Mouse (Mus musculus): ENCODE measurements at regions not wholly inside any gene's neighbourhood (a gene's known extent, or its start where the extent isn't known, plus 50 kb on each side); places are given as distances from the start of the nearest gene placed in this dataset.
A peak's percentile ranks its signal among the peaks of the same experiment; 100 is the strongest.

DNA sequence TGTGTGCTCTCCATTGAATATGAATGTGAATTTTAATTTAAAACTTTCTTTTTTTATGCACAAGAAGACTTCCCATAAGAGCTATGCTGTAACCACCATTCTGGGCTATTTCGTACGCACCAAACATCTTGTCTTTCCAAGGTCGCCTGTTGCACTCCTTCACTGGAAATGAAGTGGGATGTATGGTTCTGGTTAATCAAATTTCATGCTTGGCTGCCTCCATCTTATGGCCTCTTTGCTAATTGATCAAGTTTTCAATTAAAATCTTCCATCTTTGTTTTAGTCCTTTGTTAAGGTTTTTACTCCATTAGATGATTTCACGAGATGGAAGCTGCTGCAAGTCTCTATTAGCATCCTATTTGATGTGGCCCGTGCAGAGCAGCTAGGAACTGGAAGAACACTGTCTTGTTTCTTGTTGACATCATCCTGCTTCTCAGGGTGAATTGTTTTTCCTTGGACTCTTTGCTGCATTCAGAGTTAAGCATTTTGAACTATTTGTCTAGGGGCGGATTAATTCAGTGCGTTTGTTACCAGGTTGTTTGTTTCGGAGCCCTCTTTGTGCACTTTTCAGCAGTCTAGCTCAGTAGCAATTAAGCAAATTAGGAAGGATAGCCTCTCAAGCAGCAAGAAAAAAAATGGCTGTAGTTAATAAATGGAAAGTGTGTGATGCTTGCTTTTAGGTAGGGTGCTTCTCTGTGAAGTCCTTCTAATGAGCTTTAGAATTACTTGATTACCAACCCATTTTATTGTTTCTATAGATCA is 147.4 kb upstream of the Alcam start:
- no peak for DNase-seq (ENCODE audit: low spot score in 2 of 2)

DNA sequence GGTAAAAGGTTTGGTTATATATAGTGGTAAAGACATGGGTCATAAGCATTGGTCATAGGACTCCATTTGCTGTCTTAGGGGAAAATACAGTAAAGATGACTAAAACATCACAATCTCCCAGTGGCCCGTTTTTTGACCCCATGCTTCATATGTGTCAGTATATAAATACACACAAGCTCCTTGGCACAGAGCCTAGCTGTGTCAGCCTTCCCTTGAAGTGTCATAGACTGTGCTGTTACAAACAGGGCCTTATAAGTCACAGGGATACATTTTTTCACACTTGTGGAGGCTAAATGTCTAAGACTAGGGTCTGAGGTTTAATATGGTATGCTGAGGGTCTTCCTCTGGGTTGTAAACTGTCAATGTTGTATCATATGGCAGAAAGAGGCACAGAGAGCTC is 144.4 kb upstream of the Alcam start:
- DNase-seq (ENCODE audit: low spot score in 2 of 2), result no peak

DNA sequence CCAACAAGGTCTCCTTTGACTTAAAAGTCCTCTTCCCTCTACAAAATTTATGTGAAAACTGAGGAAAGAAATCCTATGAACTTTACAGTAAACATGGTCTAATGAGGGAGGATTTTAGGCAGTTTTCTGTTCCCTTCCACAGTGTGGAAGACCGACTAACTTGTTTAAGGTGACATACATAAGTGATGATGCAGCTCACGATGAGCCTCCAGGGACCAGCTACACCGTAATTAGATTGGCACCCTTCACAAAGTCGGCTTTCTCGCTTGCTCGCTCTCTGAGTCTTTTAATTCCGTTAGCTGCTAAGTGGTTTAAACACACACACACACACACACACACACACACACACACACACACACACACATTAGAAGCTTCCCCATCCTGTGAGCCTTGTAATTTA is 143.3 kb upstream of the Alcam start:
- DNase-seq (ENCODE audit: low spot score in 2 of 2), result no peak

DNA sequence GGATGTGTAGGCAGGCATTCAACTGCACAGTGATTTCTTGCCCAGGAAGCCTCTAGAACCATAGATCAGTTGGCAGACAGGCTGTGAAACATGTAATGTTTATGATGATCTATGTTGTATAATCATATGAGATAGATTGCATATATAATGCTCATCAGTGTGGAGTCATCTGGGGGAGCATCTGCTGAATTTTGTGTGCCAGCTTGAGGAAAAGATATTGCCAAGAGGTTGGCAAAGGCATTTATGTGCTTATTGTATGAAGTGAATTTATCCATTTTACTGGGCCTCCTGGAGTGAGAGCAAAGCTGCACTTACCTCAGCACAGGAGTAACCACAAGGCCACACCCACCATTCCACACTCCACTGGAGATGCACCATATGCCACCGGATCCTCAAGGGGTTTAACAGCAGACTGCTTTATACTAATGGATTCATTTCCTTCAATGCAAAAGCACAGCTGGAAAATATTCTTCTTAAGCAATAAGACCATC is 134.5 kb upstream of the Alcam start:
- DNase-seq (ENCODE audit: low spot score in 2 of 2), result no peak

DNA sequence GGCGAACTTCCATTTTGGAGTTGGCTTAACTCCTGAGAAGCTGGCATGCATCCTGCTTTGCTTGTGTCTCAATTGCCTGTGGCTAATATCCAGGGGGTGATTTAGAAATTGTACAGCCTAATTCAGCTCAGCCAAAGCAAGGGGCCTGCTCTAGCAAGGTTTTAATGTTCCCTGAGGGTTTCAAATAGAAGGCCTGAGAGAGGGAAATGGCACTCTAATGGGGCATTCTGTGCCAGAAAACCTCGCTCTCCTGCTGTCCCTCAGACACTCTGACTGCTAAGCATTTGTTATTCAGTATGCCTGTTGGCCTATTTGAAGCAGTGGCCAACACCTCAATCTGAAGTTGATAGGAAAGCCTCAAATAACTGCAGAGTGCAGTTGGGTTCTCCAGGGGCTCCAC is 115.2 kb upstream of the Alcam start:
- DNase-seq (ENCODE audit: low spot score in 2 of 2), result peak in 1 of 2 experiments; percentile 2

DNA sequence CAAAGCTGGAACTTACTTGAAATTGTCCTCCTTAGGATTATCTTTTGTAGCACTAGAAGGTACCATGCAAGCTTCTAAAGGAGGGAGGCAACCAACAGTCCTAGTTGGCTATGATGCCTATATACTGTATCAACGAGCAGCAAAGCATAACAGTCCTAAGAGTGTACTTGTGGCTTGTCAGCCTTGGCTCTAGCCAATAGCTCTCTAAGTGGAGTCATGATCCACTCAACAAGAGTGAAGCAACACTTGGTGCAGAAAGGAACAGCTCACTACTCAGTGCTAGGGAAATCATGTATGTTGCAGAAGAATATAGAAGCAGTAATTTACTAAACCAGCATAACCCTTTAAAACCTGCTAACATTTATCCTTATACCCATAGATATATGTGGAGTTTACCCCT is 82.4 kb upstream of the Alcam start:
- DNase-seq (ENCODE audit: low spot score in 2 of 2), result no peak

DNA sequence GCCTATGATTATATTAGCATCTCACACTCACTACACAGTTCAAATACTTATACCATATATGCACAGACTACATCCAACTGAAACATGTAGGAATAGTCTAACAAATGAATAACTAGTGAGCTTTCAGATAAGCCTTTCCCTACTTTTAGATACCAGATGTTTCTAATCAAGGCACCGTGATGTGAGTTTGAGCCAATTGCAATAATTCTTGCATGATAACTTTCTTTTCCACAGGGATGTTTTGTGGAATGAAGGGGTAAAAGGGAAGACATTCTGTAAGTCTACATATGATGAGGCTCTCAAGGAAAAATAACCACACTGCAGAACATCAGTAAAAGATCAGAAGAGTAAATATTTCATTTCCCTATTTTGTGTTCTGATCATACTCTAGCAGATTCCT is 80.7 kb upstream of the Alcam start:
- no peak for DNase-seq (ENCODE audit: low spot score in 2 of 2)

DNA sequence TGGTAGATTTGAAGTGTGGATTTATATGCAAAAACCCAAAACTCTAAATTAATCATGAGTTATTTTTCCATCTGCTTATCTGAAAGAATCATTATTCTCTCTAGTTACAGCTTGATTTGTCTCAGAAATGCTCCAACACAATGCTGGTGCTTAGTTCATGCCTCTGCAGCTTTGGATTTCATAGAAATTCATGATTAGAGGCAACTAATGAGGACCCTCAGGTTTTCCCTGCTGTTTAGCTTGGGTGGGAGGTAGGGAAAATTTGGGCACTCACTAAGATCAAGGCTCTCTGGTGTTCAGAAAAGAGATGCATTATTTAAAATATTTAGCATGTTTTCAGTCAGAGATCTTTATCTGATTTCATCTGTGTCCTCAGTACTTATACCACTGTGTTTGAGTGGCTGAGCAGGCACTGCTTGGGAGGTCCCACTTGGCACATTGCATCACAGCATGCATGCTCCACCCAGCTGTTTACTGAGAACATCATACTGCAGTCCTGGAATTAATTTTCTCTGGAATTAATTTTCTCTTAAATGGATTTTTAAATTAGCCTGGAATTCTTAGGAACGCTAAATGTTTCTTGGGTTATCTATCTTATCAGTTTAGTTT is 78.7 kb upstream of the Alcam start:
- peak in 1 of 2 experiments; percentile 1 for DNase-seq (ENCODE audit: low spot score in 2 of 2)

DNA sequence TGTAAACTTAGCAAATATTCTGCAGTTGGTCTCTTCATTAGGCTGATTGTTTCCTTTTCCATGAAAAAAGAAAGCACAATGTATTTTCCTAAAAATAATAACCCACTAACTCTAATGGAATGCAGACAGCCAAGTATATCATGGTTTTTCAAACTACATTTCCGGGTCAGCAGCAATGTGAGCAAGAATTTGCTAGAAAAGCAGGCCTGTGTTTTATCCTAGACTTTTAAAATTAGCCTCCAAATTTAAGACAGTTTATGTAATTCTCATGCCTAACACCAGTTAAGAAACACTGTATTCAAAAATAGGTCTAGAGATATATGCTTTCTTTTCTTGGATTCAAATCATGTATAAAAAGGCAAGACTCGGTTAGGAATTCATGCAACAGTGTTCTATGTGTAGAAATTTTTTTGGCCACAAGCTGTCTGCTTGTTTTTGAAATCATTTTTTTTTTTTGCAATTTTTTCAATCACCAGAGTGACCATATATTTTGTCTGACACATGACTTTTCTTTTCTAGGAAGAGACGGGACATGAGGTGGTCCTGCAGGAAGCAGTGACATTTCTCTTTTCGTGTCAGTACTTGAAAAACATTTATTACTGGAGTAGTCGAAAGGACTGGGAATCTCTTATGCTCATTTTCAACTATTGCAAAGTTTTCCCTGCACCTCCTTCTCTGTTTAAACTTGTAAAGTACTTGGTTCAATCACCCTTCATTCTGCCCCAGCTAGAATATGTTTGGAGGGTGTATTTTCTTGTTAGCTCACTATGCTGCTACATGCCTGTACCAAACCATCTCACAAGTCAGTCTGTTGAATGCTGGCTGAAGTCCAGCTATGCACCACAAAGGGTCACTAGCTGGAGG is 59.9 kb upstream of the Alcam start:
- DNase-seq (ENCODE audit: low spot score in 2 of 2), result no peak

DNA sequence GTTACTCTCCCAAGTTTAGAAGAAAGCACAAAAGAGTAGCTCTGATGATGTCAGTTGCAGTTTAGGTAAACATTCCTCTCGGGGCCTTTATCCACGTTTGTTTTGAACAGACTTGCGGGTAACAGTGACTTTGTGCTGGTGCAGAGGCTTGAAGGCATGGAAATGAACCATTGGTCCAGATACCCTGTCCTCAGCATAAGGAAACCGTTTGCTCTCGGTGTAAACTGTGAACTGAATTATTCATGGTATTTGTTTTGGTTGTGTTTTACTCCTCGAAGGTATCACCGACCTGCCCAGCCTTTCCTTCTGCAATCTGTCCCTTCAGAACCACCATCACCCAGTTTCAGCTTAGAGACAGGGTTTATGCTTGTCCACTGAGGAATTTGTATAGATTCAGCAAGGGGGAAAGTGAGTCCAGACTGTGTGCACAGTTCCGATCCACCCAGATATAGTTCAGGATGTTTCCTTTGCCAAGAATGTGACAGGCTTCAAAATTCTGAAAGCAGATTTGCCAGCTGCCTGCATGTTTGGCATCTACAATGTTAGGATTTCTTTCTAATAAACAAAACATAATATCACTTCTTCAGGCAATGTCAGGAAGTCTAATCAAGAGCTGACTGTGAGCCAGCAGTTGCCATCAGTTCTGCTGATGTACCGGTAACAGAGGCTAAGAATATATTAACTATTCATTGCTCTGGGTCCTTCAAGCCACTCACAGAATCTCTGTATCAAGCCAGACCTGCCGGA is 54.9 kb upstream of the Alcam start:
- DNase-seq (ENCODE audit: low spot score in 2 of 2), result no peak

Measured in cerebellum, postnatal 4 days (tissue).